In genomic region chr4:124236476-124236875, GRCm38 (mm10) we compare ENCODE assay signal across 9 mouse cellular contexts.
DNase-seq lines count a peak whose midpoint lies in the region; ATAC-seq lines count a peak whose summit lies in the region.
"Had no signal": no experiment of that assay in that cellular context is flagged by ENCODE, and none has a peak within 500 bp of the region (broad histone marks: within the 10 kb centered on the region; RNA-seq: fewer than 3 reads in every experiment).

No protein-coding gene starts in this region.

- intact Hi-C loops in heart, postnatal 36 days (cut with DNase I): loop anchor here (5.0 kb wide), 1 partner anchor 161 kb away; no protein-coding TSS in a partner anchor

- H3K4me2 ChIP-seq in neural tube, embryonic 15.5 days: peak overlapping the region; percentile 30
- H3K4me2 ChIP-seq in midbrain, embryonic 16.5 days (ENCODE audit: low read length): peak overlapping the region; percentile 25

- WGBS in neural tube, embryonic 15.5 days: 29% methylated on average over 16 of the region's 16 CpGs
- WGBS in midbrain, embryonic 16.5 days: 37% methylated on average over 16 of the region's 16 CpGs

- H3K27me3 ChIP-seq in neural tube, embryonic 15.5 days (replicated peaks): peaks cover 23% of the 10 kb centered on the region; the same call in 1 of the 2 replicates
- H3K27me3 ChIP-seq in midbrain, embryonic 16.5 days (ENCODE audit: control insufficient read depth, insufficient read depth, low read depth, low read length): no peaks in the 10 kb centered on the region

- peaks cover 23% of the 10 kb centered on the region for H3K4me1 ChIP-seq in neural tube, embryonic 15.5 days
- peaks cover 19% of the 10 kb centered on the region for H3K4me1 ChIP-seq in midbrain, embryonic 16.5 days (ENCODE audit: control insufficient read depth, insufficient read depth, low read length)

- H3K4me3 ChIP-seq in neural tube, embryonic 15.5 days (replicated peaks): no peak overlapping the region
- no peak overlapping the region for H3K4me3 ChIP-seq in midbrain, embryonic 16.5 days (ENCODE audit: low read depth, low read length)

- no peak overlapping the region for H3K9ac ChIP-seq in neural tube, embryonic 15.5 days (replicated peaks)
- 0 out of 2 replicates have a peak overlapping the region, but pooled peaks have one; percentile 1 for H3K9ac ChIP-seq in midbrain, embryonic 16.5 days (ENCODE audit: low read depth, low read length)
- H3K9ac ChIP-seq: liver, embryonic 14.5 days had no signal

- H3K27ac ChIP-seq in neural tube, embryonic 15.5 days (replicated peaks): no peak overlapping the region
- H3K27ac ChIP-seq in midbrain, embryonic 16.5 days (ENCODE audit: low read length): peak overlapping the region; percentile 45; the same call in 1 of the 2 replicates
- H3K27ac ChIP-seq: liver, embryonic 14.5 days had no signal

- H3K9me3 ChIP-seq in neural tube, embryonic 15.5 days (replicated peaks): no peaks in the 10 kb centered on the region
- H3K9me3 ChIP-seq in midbrain, embryonic 16.5 days (replicated peaks; ENCODE audit: control insufficient read depth, low read length, poor library complexity, severe bottlenecking): no peaks in the 10 kb centered on the region

- ATAC-seq in neural tube, embryonic 15.5 days (ENCODE audit: low FRiP score): no peak
- peak; percentile 64; the same call in 1 of the 2 replicates for ATAC-seq in midbrain, embryonic 16.5 days
- ATAC-seq in granulocyte monocyte progenitor cell, adult 5-6 weeks (replicated peaks; ENCODE audit: poor library complexity, severe bottlenecking): no peak

- H3K36me3 ChIP-seq in neural tube, embryonic 15.5 days: no peaks in the 10 kb centered on the region
- no peaks in the 10 kb centered on the region for H3K36me3 ChIP-seq in midbrain, embryonic 16.5 days (ENCODE audit: control insufficient read depth, insufficient read depth, low read length)

- peak; percentile 64 to 67 for DNase-seq in cerebellum, postnatal 14 days
- DNase-seq in cerebellum, adult 11-12 months: no peak
- no peak for DNase-seq in neural tube, embryonic 10.5 days (ENCODE audit: extremely low spot score, low spot score)
- peak; percentile 80 for DNase-seq in heart, postnatal 36 days
- no peak for DNase-seq in layer of hippocampus, adult 9-11 months

Comparison
In these comparisons a context has a peak if more than half of its experiments do, and no peak if none do; other contexts are left out.
1. DNase-seq: peak in cerebellum, postnatal 14 days (2 of 2) and heart, postnatal 36 days (2 of 2); none in cerebellum, adult 11-12 months (single experiment), neural tube, embryonic 10.5 days (single experiment) and layer of hippocampus, adult 9-11 months (single experiment).